Mouse (Mus musculus): ENCODE results near the gene Pfdn5.

The Pfdn5 gene

DNA sequence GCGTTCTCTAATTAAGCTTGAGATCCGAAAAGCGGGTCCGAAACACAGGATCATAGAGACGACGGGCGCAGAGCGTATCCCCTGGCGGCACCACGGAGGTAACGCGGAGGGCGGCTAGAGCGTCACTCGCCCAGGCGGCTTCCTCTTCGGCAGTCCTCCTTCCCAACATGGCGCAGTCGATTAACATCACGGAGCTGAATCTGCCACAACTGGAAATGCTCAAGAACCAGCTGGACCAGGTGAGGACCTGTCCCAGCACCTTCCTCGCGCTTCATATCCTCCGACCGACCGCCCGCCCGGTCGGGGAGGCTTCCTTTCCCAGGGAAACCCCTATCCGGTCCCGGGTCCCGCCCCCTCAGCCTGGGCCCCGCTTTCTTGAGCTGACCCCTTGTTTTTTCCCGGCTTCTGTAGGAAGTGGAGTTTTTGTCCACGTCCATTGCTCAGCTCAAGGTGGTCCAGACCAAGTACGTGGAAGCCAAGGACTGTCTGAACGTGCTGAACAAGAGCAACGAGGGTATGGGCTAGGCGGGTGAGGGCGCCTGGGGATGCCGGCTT lies at the start of gene Pfdn5:
Gene Pfdn5, plus strand, starts transcription at position 95 of the 555 bp plus-strand sequence.
- peak; percentile 65 for DNase-seq (ENCODE audit: low spot score)

DNA sequence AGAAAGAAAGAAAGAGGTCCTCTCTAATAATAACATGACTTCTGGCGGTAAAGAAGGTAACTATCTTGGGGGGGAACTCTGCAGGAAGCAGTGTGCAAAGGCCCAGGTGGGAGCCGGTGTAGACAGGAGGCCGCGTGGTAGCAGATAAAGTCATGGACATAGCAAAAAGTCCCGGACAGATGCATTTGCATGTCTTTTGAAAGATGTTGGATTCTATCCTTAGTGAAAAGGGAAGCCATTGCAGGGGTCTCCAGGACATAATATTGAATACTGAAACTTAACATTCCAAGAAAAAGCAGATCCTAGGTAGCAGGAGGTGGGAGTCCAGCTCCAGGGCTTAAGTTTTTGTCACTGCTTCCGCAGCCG lies 47.2 kb upstream of the Pfdn5 start:
- no peak for DNase-seq (ENCODE audit: low spot score)

DNA sequence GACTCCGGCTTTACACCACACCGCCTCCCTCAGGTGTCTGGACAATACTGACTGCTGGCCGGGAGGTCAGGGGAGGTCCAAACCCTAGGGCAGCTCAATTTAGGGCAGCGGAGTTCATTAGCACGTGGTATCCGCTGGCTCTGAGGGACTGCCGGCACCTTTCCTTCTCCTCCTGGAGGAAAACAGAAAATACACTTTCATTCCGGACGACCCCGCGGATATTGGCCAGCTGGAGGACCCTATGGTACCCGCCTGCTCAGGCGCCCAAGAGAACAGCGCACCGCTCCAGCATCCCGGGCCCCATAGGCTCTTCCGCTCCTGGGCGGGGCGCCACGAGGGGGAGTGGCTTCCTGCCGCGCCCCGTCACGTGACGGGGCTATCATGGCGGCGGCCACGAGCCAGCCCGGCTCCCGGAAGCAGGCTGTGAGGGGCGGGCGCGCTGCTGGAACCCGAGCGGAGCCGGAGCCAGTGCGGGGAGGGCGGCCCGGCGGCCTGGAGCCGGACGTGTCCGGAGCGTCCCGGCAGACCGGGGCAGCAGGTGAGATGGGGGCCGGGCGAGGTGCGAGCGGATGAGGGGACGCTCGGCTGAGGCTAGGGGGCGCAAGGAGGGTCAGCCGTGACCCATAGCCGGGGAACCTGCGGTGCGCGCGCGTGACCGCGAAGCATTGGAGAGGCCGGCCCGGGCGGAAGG lies 46.7 kb upstream of the Pfdn5 start, which contains the start of gene Mfsd5:
Gene Mfsd5, plus strand, starts transcription at position 363 of the 691 bp plus-strand sequence.
- peak; percentile 64 for DNase-seq (ENCODE audit: low spot score)

DNA sequence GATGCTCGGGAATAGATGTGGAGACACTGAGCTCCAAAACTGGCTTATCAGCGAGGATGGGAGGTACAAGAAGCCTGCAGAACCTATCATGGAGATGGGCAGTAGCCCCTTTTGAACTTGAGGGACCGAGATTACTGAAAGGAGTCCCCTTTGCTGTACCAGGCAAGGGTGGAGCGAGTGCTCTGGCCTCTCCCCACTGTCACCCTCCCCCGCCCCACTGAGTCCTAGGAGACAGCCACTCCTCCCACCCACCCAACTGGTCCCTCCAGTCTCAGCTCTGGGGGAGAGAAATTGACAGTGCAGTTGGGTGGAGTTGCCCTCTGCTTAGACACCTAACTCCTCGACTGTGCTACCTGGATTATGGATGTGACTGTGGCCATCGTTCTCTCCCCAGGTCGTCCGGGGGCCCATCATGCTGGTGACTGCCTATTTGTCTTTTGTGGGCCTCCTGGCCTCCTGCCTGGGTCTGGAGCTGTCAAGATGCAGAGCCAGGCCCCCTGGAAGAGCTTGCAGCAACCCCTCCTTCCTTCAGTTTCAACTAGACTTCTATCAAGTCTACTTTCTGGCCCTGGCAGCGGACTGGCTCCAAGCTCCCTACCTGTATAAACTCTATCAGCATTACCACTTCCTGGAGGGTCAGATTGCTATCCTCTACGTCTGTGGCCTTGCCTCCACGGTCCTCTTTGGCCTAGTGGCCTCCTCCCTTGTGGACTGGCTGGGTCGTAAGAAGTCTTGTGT lies 46.0 kb upstream of the Pfdn5 start:
- no peak for DNase-seq (ENCODE audit: low spot score)

DNA sequence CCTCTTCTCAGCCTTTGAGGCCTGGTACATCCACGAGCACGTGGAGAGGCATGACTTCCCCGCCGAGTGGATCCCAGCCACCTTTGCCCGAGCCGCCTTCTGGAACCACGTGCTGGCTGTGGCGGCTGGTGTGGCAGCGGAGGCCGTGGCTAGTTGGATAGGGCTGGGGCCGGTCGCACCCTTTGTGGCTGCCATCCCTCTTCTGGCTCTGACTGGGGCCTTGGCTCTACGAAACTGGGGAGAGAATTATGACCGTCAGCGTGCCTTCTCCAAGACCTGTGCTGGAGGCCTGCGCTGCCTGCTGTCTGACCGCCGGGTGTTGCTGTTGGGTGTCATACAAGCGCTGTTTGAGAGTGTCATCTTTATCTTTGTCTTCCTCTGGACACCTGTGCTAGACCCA lies 45.3 kb upstream of the Pfdn5 start:
- DNase-seq (ENCODE audit: low spot score) = no peak

DNA sequence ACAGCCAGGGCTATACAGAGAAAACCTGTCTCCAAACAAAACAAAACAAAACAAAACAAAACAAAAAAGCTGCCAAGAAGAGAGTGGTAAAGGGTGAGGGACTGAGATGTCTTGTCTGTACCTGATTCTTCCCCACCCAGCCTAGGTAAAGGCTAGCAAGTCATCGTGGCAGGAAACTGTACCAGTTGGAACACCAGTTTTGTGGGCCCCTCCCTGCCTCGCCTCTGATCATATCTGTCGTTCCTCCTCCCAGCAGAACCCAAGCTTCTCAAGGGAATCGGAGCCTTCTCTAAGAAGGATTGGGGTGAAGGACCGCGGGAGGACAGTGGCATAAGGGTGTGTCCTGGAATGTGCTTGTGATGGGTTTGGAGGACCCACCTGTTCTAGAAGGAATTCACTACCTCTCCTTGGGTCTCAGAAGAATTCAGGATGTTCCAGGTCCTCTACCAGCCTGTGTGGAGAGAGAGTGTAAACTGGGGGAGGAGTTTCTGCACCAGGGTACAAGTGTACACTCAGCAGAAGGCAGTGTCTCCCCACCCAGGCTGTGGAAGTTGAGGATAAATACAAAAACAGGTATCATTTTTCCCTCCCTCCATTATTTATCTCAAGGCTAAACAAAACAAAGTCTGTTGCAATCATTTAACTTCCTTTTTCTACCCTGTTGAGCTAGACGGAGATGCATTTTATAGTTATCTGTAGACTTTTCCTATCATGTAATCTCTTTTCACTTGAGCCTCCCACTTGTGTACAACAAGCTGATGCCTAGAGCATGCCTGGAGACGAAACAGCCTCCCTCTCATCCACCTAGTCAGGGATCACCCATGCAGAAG lies 43.2 kb upstream of the Pfdn5 start:
- no peak for DNase-seq (ENCODE audit: low spot score)

DNA sequence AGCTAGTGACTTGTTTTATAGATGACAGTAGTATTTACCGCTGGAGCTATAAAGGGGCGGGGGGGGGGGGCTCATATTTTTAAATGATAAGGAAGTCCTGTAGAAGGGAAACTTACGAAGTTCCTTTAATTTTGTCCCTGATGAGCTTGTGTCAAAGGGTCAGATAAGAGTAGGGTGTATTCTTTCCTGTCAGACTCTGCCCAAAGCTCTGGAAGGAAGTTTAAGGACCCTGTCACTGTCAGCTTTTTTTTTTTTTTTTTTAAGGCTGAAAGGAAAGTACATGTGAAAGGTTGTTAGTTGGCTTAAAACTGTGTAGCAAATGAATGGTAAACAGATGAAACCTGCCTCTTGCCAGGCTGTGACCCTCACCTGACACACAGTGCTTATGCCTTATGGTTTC lies 42.3 kb upstream of the Pfdn5 start:
- no peak for DNase-seq (ENCODE audit: low spot score)

DNA sequence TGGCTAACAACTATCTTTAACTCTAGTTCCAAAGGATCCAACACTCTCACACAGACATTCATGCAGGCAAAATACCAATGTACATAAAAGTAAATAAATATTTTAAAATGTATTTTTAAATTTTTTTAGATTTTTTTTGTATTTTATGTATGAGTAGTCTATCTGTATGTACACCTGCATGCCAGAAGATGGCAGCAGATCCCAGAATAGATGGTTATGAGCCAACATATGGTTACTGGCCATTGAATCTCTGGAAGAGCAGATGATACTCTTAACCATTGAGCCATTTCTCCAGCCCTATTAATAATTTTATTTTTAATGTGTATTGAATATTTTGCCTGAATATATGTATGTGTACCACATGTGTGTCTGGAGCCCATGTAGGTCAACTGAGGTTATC lies 38.5 kb upstream of the Pfdn5 start:
- DNase-seq (ENCODE audit: low spot score) = no peak

DNA sequence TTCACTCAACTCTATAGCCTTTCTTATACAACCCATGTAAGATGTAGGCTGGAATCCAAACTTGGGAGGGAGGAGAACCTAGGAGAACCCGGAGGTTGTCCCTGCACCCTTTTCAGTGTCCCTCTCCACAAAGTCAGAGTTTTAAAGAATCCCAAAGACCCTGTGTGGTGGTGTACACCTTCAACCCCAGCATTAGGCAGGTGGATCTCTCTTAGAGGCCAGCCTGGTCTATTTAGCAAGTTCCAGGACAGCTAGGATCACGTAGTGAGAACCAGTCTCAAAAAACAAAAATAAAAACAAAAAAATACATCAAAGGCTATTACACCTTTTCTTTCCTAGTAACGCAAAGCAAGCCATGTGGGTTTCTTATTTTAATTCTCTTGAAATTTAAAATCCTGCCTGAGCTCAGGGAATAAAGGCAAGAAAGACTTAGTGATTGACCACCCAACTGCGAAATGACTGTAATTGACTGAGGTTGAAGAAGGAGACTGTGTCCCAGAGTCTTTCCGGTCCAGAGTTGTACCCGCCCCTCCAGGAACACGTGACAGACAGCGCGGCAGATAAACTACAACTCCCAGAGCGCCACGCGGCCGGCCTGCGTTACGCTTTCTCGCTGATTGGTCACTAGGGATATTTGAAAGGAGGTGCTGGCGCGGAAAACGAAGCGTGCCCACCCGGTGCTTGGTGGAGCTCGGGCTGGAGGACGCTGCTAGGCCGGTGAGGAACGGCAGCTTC lies 30.1 kb upstream of the Pfdn5 start, which contains the start of gene Espl1:
Gene Espl1, plus strand, starts transcription at position 634 of the 735 bp plus-strand sequence.
- peak; percentile 73 for DNase-seq (ENCODE audit: low spot score)

DNA sequence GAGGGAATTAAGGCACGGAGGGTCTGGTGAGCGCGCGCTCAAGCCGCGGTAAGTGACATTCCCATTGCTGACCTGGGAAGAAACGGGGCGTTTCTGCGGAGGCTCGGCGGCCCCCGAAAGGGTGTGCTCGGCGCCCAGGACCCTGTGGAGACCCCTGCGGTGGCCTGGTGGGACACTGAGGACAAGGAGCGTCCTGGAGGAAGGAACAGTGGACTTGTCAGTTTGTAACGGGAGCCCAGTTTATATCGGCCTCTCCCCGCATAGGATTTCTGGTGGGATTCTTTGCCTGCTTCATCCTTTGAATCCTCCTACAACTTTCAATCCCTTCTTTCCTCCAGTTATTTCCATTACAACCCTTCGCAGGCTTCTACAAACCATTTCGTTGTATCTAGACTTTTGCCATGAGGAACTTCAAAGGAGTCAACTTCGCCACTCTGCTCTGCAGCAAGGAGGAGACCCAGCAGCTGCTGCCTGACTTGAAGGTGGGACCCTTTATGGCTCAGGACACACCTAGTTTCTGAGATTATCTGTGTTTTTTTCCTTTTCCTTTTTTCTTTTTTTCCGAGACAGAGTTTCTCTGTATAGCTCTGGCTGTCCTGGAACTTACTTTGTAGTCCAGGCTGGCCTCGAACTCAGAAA lies 29.4 kb upstream of the Pfdn5 start:
- no peak for DNase-seq (ENCODE audit: low spot score)

DNA sequence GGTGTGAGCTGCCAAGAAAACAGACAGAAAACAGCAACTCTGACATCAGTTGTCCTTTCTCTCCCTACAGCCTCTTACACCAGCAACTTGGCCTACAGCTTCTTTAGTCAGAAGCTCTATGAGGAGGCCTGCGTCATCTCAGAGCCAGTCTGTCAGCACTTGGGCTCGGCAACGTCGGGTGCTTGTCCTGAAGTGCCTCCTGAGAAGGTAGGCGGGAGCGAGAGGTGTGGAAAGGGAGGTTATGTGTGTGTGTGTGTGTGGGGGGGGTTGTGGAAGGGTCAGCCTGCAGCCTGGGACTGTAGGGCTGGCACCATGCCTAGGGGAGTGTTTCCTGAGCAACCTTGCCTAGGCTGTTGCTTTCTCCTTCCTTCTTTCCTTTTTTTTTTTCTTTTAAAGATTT lies 23.4 kb upstream of the Pfdn5 start:
- no peak for DNase-seq (ENCODE audit: low spot score)

DNA sequence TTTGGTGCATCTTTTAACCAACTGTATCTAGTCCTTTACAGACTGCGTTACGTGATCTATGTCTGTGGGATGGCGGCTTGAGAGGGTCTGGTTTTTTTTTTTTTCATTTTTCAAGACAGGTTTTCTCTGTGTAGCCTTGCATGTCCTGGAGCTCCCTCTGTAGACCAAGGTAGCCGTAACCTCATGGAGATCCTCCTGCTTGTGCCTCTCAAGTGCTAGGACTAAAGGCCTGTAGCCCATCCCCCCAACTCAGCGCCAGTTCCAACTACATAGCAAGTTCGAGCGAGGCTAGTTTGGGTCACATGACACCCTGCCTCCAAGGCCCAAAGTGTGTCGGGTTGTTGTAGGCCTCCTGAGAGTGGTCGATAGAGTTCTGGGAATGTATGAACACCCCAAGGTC lies 17.2 kb upstream of the Pfdn5 start:
- DNase-seq (ENCODE audit: low spot score) = no peak

DNA sequence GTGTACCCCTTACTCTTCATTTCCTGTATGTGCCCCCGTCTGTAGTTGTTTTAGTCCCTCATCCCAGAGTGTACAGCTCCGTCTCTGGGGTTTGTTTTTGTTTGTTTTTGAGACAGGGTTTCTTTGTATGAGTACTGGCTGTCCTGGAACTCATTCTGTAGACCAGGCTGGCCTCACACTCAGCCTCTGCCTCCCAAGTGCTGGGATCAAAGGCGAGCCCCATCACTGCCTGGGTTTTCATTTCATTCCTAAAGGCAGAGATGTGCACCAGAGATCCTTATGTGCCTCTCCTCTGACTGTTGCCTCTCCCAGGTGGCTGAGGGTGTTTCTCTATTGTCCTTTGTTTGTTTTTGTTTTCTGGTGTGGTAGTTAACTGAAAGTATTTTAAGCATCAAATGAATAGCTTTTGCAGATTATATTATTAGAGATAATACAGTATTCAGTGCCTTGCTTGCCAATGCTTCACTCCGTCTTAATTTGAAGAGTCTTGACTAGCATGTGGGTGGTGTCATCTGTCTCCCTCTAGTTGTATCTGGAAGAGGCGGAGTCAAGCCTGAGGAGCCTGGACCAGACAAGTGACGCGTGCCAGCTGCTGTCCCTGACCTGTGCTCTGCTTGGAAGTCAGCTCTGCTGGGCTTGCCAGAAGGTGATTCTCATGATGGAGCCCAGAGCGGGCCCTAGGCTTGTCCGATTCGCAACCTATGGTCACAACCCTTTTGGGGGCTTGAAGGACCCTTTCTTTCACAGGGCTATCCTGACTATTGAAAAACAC lies 15.7 kb upstream of the Pfdn5 start:
- DNase-seq (ENCODE audit: low spot score) = no peak

DNA sequence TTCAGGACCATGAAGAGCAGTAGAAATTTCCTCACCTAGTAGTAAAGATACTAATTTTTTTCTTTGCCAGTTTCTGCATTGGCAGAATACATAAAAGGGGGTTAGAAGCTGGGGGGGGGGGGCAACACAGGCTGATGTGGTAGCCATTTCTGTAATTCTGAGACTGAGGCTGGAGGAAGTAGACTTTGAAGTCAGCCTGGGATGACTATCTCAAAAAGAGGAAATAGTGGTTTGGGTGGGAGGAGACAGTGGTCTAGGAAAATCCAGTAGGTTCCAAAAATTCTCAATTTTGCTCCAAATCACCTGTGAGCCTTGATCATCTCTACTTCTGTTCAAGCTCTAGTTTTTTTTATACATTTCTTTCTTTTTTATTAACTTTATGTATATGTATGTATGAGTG lies 14.4 kb upstream of the Pfdn5 start:
- no peak for DNase-seq (ENCODE audit: low spot score)

DNA sequence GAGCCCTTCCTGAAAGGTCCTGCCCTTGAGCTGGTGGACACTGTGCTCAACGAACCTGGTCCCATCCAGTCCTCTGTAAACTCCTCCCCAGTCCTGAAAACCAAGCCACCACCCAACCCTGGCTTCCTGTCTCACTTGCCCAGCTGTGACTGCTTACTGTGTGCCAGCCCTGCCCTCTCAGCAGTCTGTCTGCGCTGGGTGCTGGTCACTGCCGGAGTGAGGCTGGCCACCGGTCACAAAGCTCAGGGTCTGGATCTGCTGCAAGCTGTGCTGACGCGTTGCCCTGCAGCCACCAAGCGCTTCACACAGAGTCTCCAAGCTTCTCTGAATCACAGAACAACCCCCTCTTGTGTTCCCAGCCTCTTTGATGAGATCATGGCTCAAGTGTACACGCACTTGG lies 10.6 kb upstream of the Pfdn5 start:
- DNase-seq (ENCODE audit: low spot score) = no peak

DNA sequence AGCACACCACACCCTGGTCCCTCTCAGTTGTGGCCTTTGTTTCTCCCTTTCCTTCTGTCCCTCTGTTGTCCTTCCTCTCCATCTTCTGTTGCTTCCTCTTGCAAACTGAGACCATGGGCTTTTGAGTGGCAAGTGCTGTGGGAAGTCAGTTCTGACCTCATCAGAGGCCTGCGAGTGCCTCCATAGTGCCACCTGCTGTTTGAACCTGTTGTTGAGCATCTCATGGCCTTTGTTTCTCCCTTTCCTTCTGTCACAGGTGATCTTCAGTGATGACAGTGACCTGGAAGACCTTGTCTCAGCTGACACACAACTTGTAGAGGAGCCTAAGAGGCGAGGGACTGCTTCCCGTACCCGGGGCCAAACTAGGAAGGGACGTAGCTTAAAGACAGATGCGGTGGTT lies 9.7 kb upstream of the Pfdn5 start:
- DNase-seq (ENCODE audit: low spot score) = no peak

DNA sequence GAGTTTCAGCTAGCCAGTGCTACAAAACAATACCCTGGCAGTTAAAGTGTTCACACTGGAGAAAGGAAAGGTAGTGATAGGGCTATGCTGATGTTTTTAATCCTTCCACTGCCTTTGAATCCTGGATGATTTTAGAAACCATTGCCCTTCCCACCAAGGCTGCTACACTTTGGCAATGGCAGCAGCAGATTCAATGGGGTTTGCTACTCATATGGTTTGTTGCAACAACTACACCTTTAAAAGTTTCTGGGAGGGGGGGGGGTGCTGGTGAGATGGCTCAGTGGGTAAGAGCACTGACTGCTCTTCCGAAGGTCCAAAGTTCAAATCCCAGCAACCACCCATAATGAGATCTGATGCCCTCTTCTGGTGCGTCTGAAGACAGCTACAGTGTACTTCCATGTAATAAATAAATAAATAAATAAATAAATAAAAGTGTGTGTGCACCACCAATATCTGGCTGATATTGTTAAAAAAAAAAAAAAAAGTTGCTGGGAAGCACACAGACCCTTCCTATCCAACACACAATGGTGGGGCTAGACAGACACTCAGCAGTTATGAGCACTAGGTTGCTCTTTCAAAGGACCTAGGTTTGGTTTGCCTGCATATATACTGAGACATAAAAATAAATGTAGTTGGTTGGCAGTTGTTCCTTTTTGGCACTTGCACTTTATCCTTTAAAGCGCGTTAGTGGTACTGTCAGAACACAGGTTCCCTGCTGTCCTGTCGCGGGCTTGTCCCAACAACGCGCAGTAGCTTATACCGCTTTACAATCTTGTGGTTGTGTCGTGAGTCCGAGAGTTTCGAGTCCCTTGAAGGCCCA lies 1.1 kb upstream of the Pfdn5 start:
- no peak for DNase-seq (ENCODE audit: low spot score)

DNA sequence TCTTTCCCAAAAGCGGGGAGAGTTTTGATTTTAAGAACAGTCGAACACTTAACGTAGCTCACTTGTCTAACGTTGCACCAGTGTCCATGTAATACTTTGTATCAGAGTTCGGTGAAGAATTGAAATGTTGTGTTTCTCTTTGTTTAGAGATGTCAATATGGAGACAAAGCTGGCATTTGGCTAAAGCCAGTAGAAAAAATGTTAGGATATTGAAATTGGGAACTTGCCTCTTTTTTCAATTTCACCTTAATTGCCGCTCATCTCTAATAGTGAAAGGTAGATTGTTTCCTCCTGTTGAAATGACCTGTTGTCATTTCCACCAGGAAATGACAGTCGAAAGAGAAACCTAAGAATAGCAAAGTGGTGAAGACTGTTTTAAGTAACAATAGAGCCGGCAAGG lies 976 bp downstream of the Pfdn5 start:
- no peak for DNase-seq (ENCODE audit: low spot score)

DNA sequence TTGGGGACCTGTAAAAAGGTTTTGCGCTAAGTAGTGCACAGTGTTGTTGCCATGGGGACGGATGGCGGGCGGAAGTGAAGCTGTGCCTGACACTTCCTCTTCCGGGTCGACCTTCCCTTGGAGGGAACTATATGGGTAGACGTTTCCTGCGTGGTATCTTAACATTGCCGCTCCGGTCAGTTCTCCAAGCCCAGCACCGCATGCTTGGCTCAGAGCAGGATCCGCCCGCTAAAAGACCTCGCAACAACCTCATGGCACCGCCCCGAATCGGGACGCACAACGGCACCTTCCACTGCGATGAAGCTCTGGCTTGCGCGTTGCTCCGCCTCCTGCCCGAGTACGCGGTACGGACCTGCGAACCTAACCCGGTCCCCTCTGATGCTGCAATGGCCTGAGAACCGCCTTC lies 5.7 kb downstream of the Pfdn5 start, which contains the start of gene Myg1:
Gene Myg1, plus strand, starts transcription at position 100 of the 406 bp plus-strand sequence.
- peak; percentile 62 for DNase-seq (ENCODE audit: low spot score)

DNA sequence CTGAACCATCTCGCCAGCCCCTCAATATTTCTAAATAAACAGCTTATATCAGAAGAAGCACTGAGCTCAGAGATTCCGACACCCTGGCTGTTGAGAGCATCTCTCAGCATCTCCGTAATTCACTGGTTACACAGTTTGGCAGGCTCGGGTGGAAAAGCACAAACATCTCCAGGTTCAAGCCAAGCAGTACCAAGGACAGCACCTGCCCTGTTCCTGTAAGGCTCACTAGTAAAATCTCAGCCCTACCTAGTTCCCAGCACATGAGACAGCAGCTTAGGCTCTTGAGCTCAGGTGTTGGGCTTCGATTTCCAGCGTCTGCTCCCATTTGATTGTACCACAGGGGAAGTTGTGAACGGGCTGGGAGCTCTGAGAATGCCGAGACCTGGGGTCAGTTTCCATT lies 9.3 kb downstream of the Pfdn5 start:
- no peak for DNase-seq (ENCODE audit: low spot score)

Measured in ovary, postnatal 10 days (tissue).